Mouse (Mus musculus): ENCODE data around the gene Nop16. TPM values are rescaled to one million over a fixed set of nuclear protein-coding genes. Genes with fewer than 3 reads are reported as not detected.

Nop16 gene
- polyA plus RNA-seq, 1 experiment: not detected

GRCm38 (mm10) chr13:54568380-54568779 lies 21.5 kb downstream of the Nop16 start:
- no peak overlapping the region for H3K27ac ChIP-seq (ENCODE audit: insufficient read depth, low read depth, low read length)
- H3K4me1 ChIP-seq (ENCODE audit: control insufficient read depth, insufficient read depth, low read length): 0 out of 2 replicates have a peak, but pooled peaks cover 3% of the 10 kb centered on the region
- H3K4me3 ChIP-seq (ENCODE audit: insufficient read depth, low read depth, low read length): no peak overlapping the region
- WGBS: 48% methylated on average over 5 of the region's 5 CpGs
- TF ChIP-seq POLR2A (IDR thresholded peaks at IDR 0.05; ENCODE audit: insufficient read depth, low read depth, low read length) (no peak), CTCF (IDR thresholded peaks at IDR 0.05; ENCODE audit: insufficient read depth, low read depth, low read length) (no peak)

GRCm38 (mm10) chr13:54565594-54566345 lies 24.1 kb downstream of the Nop16 start:
- H3K4me1 ChIP-seq (ENCODE audit: control insufficient read depth, insufficient read depth, low read length): peaks cover 3% of the 10 kb centered on the region; the same call in 1 of the 2 replicates
- peak overlapping the region; percentile 89 for H3K4me3 ChIP-seq (ENCODE audit: insufficient read depth, low read depth, low read length)
- WGBS: 33% methylated on average over 8 of the region's 8 CpGs
- peak overlapping the region; percentile 68 for H3K27ac ChIP-seq (ENCODE audit: insufficient read depth, low read depth, low read length)
- TF ChIP-seq CTCF (IDR thresholded peaks at IDR 0.05; ENCODE audit: insufficient read depth, low read depth, low read length) (peak; percentile 32; the same call in 1 of the 2 replicates), POLR2A (IDR thresholded peaks at IDR 0.05; ENCODE audit: insufficient read depth, low read depth, low read length) (no peak)

- peak within 1 kb of the TSS; percentile 89 for H3K4me3 ChIP-seq (ENCODE audit: insufficient read depth, low read depth, low read length)
- TF ChIP-seq POLR2A (IDR thresholded peaks at IDR 0.05; ENCODE audit: insufficient read depth, low read depth, low read length) (peak; percentile 92), CTCF (IDR thresholded peaks at IDR 0.05; ENCODE audit: insufficient read depth, low read depth, low read length) (no peak)
- WGBS: under 1% methylated on average over 27 of the region's 27 CpGs
- H3K27ac ChIP-seq (ENCODE audit: insufficient read depth, low read depth, low read length): peak within 1 kb of the TSS; percentile 68
- peaks cover 3% of the 10 kb centered on the region; the same call in 1 of the 2 replicates for H3K4me1 ChIP-seq (ENCODE audit: control insufficient read depth, insufficient read depth, low read length)
These were observed 24.7 kb downstream of the Nop16 start, which contains the start of gene 4833439L19Rik for GRCm38 (mm10) chr13:54565201-54565581. TSS of gene 4833439L19Rik (minus strand) at chr13:54565435.

- TF ChIP-seq CTCF (IDR thresholded peaks at IDR 0.05; ENCODE audit: insufficient read depth, low read depth, low read length) (no peak), POLR2A (IDR thresholded peaks at IDR 0.05; ENCODE audit: insufficient read depth, low read depth, low read length) (no peak)
- 9% methylated on average over 45 of the region's 45 CpGs for WGBS
These were observed 25.4 kb downstream of the Nop16 start for GRCm38 (mm10) chr13:54564232-54565200.

GRCm38 (mm10) chr13:54562562-54562961 lies 27.3 kb downstream of the Nop16 start:
- Histone ChIP-seq H3K4me3 (ENCODE audit: insufficient read depth, low read depth, low read length) (no peak overlapping the region), H3K4me1 (ENCODE audit: control insufficient read depth, insufficient read depth, low read length) (peaks cover 3% of the 10 kb centered on the region; the same call in 1 of the 2 replicates), H3K27ac (ENCODE audit: insufficient read depth, low read depth, low read length) (no peak overlapping the region)
- WGBS: 74% methylated on average over 7 of the region's 7 CpGs
- TF ChIP-seq POLR2A (IDR thresholded peaks at IDR 0.05; ENCODE audit: insufficient read depth, low read depth, low read length) (no peak), CTCF (IDR thresholded peaks at IDR 0.05; ENCODE audit: insufficient read depth, low read depth, low read length) (no peak)

More at GRCm38 (mm10) chr13:54564232-54565200, 25.4 kb downstream of the Nop16 start:
- H3K27ac ChIP-seq (ENCODE audit: insufficient read depth, low read depth, low read length): peak overlapping the region; percentile 48; the same call in 1 of the 2 replicates
- H3K4me1 ChIP-seq (ENCODE audit: control insufficient read depth, insufficient read depth, low read length): peaks cover 3% of the 10 kb centered on the region; the same call in 1 of the 2 replicates
- H3K4me3 ChIP-seq (ENCODE audit: insufficient read depth, low read depth, low read length): peak overlapping the region; percentile 89

- Histone ChIP-seq H3K4me3 (ENCODE audit: insufficient read depth, low read depth, low read length) (no peak overlapping the region), H3K4me1 (ENCODE audit: control insufficient read depth, insufficient read depth, low read length) (peaks cover 3% of the 10 kb centered on the region; the same call in 1 of the 2 replicates), H3K27ac (ENCODE audit: insufficient read depth, low read depth, low read length) (no peak overlapping the region)
- 76% methylated on average over 7 of the region's 7 CpGs for WGBS
- TF ChIP-seq CTCF (IDR thresholded peaks at IDR 0.05; ENCODE audit: insufficient read depth, low read depth, low read length) (no peak), POLR2A (IDR thresholded peaks at IDR 0.05; ENCODE audit: insufficient read depth, low read depth, low read length) (no peak)
These were observed 29.3 kb downstream of the Nop16 start for GRCm38 (mm10) chr13:54560608-54561007.

GRCm38 (mm10) chr13:54559656-54560055 lies 30.2 kb downstream of the Nop16 start:
- H3K27ac ChIP-seq (ENCODE audit: insufficient read depth, low read depth, low read length): no peak overlapping the region
- WGBS: 87% methylated on average over 2 of the region's 2 CpGs
- H3K4me1 ChIP-seq (ENCODE audit: control insufficient read depth, insufficient read depth, low read length): no peaks in the 10 kb centered on the region; the same call in 1 of the 2 replicates
- TF ChIP-seq POLR2A (IDR thresholded peaks at IDR 0.05; ENCODE audit: insufficient read depth, low read depth, low read length): no peak
- no peak for TF ChIP-seq CTCF (IDR thresholded peaks at IDR 0.05; ENCODE audit: insufficient read depth, low read depth, low read length)
- H3K4me3 ChIP-seq (ENCODE audit: insufficient read depth, low read depth, low read length): no peak overlapping the region

GRCm38 (mm10) chr13:54557652-54558051 lies 32.2 kb downstream of the Nop16 start:
- no peaks in the 10 kb centered on the region; the same call in 1 of the 2 replicates for H3K4me1 ChIP-seq (ENCODE audit: control insufficient read depth, insufficient read depth, low read length)
- no peak overlapping the region for H3K4me3 ChIP-seq (ENCODE audit: insufficient read depth, low read depth, low read length)
- WGBS: 93% methylated on average over 1 of the region's 1 CpGs
- TF ChIP-seq POLR2A (IDR thresholded peaks at IDR 0.05; ENCODE audit: insufficient read depth, low read depth, low read length) (no peak), CTCF (IDR thresholded peaks at IDR 0.05; ENCODE audit: insufficient read depth, low read depth, low read length) (no peak)
- H3K27ac ChIP-seq (ENCODE audit: insufficient read depth, low read depth, low read length): no peak overlapping the region

Data from olfactory bulb, adult 2 months (tissue).